Mouse (Mus musculus): ENCODE data around the gene Mapk14.
"Not testable (repeated sequence)": the region's sequence is repeated elsewhere in the genome, so short reads cannot be mapped to it uniquely, and the experiment has no call there.

The Mapk14 gene

DNA sequence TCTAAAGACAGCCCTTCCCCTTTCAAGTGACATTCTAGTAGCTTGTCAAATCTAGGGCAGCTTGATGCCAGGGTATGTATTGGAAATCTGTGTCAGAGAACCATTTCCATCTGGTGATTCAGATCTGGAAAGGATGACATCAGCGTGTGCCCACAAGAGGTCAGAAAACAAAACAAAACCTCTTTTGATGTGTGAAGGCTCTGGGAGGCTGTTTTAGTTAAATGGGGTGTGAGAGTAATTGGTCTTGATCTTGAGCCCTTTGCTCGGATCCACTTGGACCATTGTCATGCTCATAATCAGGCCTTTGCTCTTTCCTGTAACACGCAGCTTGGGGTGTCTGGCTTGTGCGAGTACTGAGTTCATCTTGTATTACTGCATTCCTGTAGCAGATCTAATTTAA lies 7.1 kb downstream of the Mapk14 start:
- DNase-seq (ENCODE audit: extremely low read depth, low read depth): no peak

DNA sequence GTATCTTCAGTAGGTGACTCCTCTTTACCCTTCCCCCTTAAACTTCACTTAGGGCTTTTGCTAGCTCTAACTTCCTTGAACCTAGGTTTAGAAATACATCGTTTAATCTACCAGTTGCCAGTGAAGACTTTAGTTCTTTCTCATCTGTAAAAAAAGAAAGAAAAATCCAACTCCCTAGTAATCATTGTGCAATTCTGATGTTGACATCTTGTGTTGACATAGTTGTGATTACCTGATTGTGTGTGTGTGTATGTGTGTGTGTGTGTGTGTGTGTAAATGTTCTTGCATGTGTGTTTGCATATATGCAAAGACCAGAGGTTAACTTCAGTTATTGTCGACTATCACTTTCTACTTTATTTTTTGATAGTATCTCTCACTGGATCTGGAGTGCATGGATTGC lies 7.5 kb downstream of the Mapk14 start:
- DNase-seq (ENCODE audit: extremely low read depth, low read depth): no peak

DNA sequence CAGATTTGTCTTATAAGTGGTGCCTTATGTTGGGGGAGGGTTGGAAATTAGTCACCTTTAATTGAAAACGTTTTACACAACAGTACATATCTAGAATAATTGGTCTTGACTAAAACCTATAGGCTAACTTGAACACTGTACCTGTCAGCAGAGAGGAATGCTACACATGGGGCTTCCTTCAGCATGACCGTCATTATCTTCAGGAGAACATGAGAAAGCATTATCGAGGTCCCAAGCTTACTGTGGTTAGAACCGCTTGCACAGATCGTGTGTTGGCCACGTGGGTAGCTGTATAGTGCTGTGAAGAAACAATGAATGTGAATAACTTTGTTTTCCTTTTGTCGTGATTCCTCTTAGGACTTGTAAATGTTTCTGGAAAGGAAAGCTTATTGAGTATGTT lies 8.7 kb downstream of the Mapk14 start:
- DNase-seq (ENCODE audit: extremely low read depth, low read depth): peak; percentile 52

DNA sequence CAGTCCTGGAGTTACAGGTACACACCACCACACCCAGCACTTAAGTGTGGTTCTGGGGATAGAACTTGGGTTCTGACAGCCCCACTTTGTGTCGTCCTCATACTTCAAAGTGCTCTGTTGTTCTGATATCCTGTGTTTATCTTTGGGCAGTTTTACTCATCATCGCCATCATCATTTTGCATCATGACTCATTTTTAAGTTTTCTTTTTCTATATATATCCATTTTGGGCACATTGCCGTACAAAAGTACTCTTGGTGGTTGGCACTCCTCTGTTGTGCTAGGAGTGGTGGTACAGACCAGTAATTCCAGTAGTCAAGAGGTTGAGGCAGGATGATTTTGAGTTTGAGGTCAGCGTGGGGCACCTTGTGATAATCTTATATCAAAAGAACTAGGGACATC lies 10.0 kb downstream of the Mapk14 start:
- no peak for DNase-seq (ENCODE audit: extremely low read depth, low read depth)

DNA sequence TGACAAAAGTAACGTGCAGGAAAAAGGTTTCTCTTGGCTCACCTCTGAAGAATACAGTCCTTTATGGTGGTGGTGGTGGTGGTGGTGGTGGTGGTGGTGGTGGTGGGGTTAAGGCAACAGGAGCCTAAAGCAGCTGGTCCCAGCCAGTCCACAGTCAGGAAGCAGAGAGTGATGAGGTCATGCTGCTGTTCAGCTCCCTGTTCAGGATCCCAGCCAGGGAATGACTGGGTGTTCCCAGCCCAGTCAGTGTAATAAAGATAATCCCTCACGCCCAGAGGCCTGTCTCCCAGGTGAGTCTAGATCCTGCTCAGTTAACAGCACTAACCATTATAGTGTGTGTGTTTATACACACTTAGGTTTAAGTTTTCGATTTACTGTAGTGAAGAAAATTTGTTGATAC lies 10.6 kb downstream of the Mapk14 start:
- no peak for DNase-seq (ENCODE audit: extremely low read depth, low read depth)

DNA sequence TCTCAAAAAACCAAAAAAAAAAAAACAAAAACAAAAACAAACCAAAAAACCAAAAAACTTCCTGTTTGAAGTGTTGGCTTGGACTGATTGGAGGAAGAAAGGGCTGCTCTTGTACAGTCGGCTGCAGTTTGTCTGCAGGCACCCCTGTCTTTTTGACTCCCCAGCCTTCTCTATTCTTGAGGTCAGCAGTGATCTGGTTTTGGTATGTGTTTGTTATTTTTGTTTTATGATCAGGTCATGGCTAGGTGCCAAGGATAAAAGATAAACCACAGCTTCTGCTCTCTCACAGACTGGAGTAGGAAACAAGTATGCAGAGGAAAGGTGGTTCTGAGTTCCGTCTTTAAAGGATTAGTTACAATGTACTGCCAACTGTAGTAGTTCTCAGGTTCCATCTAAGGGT lies 11.5 kb downstream of the Mapk14 start:
- no peak for DNase-seq (ENCODE audit: extremely low read depth, low read depth)

DNA sequence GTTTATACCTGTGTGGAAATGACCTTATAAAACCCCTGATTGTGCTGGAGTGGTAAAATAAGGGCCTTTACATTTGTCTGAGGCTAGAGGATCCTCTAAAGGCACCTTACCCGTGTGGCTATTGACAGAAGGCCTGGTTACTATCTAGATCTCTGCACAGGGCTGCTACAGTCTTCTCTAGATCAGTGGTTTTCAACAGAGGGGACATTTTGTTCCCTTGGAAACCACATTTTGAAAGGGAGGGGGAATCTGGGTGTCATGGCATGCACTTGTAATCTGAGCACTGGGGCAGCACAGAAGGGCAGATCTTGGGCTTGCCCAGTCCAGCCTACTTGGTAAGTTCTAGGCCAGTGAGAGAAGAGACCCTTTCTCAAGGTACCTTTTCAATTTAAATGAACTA lies 15.6 kb downstream of the Mapk14 start:
- DNase-seq (ENCODE audit: extremely low read depth, low read depth): no peak

DNA sequence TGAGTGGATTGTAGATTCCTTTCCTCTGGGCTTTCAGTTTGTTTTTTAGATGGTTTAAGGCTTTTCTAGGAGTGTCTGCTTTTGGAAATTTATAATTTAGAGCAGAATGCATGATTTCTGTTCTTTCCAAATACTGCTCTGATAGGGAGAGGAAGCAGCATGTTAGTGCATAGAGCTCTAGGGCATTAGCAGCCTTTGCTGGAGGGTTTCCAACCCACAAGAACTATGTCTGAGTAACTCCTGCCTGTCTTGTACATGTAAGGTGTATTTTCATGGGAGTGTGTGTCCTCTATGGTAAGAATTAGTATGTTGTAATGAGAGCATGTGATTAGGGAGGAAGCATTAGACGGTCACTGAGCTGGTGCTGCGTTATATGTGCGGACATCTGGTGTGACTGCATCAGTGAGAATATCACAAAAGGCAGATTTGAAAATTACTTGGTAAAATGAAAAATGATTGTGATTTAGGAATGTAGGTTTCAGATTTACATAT lies 16.1 kb downstream of the Mapk14 start:
- no peak for DNase-seq (ENCODE audit: extremely low read depth, low read depth)

DNA sequence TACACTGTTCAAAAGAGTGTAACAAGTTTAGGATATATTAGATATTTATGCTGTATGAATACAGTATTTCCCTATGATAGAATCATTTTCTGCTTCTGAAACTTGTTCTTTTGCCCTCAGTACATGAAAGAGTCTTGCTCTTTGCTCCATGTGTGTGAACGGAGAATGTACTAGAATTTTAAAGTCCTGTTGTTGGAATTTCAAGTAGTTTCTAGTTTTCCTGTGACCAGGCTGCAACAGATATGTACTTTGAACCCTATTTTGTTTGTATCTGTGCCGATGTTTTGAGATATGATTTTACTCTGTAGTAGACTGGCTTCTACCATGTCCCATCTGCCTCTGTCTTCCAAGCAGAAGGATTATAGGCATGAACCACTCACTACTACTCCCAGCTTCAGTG lies 16.7 kb downstream of the Mapk14 start:
- no peak for DNase-seq (ENCODE audit: extremely low read depth, low read depth)

DNA sequence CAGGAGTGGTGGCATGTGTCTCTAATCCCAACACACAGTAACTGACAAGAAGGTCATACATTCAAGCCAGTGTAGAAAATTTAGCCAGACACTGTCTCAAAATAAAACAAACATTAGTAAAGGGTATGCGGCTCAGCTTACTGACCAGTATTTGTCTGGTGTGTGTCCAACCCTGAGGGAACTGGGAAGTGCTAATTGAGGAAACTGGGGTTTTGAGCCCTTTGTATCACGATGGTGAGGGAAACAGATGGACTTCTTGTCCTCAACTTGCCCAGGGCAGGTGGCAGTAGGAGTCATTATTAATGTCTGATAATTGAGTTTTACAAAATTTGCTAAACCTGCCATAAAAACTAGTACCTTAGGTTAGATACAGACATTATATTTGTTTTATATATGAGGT lies 17.9 kb downstream of the Mapk14 start:
- DNase-seq (ENCODE audit: extremely low read depth, low read depth): no peak

DNA sequence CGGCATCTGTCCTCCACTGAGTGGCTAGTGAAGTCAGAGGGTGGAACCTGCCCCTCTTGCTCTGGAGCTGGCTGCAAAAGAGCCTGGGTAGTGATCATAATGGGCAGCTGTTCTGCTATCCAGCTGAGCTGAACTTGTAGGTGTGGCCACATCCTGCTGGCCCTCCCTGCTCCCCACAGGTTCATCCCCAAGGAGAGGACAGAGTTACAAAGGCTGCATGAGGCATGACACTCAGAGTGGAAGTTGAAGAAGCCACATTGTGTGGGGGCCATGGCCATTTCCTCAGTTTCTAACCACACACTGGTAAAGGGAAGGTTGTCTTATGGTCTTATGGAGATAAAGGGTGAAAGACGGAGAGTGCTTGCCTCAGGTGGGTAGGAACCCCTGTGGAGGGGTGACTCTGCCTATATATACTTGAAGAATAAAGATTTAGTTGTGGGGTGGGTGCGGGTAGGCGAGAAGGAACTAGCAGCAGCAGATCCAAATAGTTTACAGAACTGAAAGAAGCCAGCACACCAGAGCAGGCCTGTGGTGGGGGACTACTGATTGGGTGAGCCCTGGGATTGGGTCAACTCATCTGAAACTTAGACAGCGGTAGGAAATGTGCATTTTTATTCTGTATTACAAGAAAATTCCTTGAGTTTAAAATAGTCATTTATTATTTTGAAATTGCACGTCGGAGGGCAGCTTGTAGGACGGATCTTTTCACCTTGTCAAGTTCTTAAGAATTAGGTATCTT lies 18.6 kb downstream of the Mapk14 start:
- no peak for DNase-seq (ENCODE audit: extremely low read depth, low read depth)

DNA sequence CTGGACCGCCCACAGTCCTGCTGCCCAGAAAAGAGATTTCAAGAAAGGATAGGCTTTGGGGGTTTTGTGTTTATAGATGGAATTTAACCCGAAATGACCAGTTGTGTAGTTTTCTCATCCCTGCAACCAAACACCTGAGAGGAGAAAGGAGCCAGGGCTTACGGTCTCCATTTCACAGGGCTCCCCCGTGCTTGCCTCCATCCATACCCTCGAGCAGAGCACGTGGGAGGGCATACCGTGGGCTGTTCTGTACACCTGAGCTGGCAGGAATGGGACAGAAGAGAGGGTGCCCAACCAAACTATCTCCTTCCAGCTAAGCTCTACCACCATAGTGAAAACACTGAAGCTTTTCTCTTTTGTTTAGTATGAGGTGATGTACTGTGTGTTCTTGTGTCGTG lies 19.2 kb downstream of the Mapk14 start:
- no peak for DNase-seq (ENCODE audit: extremely low read depth, low read depth)

DNA sequence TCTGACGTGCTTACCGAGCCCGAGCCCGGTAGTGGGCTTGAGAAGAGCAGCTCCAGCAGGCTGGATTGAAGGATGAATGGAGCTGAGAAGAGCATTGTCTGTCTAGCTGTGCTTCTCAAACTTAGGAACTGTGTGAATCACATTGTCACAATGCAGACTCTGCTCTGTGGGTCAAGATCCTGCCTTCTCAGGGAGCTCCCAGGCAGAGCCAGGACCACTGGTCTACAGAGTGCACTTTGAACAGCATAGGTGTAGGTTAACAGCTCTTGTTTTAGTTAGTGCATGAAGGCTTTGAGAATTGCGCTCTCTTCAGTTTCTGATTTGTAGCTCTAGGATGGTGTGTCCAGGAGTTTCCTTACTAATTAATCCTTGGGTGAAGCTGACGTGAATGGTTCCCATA lies 20.1 kb downstream of the Mapk14 start:
- no peak for DNase-seq (ENCODE audit: extremely low read depth, low read depth)

DNA sequence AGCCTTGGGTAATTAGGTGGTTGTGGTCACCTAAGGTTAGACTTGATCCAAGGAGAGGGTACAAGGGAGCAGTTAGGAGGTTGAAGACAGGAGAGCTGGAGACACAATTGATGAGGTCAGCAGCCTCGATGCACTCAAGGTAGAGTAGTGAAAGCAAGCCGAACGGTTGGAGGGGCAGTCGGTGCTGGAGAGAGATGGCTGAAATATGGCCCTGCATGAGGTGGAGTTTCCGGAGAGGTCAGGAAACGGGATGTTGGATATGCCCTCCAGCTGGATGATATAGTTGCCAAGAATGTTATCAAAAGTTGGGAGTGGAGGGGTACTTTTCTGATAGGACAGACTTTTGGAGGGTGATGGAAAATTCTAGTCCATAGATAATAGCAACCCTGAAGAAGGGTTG lies 21.2 kb downstream of the Mapk14 start:
- no peak for DNase-seq (ENCODE audit: extremely low read depth, low read depth)

DNA sequence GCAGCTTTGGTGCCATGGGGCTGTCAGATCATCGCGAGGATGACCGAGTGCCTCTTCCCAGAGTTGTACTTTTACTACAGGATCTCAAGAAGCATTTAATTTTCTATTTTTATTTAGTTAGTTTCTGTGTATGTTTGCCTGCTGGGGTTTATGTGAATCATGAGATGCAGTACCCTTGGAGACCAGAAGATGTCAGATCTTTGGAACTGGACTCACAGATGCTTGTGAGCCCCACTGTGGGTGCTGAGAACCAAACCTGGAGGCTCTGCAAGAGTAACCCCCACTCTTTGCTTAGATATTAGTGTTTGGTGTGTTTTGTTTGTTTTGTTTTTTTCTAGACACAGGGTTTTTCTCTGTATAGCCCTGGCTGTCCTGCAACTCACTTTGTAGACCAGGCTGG lies 22.9 kb downstream of the Mapk14 start:
- DNase-seq (ENCODE audit: extremely low read depth, low read depth): no peak

DNA sequence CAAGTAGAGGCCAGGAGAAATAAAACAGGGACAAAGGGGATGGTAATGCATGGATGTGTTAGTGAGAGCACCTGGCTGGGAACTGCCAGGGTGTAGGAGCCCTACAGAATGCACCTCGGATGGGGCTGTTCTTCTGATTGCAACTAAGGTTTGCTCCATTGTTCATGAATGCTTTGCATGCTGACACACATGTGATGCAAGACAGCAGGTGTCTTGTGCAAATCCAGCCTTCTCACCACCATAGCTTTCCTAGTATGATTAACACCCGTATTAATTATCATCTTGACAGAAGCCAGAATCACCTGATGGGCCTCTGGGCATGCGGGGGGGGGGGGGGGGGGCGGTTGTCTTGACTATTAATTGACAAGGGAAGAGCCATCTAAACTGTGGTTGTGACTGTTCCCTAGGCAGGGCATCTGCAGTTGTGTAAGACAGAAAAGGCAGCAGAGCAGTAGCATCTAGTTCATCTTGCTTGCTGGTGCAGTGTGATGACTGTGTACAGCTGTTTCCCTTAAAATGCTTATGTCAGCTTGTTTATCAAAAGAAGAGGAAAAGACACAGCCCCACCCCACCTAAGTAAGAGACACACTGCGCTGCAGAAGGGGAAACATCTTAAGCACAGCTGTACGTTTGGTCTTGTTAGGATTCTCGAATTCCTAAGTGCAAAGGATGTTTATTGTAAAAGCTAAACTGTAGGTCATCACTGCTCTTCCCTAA lies 24.9 kb downstream of the Mapk14 start:
- no peak for DNase-seq (ENCODE audit: extremely low read depth, low read depth)

DNA sequence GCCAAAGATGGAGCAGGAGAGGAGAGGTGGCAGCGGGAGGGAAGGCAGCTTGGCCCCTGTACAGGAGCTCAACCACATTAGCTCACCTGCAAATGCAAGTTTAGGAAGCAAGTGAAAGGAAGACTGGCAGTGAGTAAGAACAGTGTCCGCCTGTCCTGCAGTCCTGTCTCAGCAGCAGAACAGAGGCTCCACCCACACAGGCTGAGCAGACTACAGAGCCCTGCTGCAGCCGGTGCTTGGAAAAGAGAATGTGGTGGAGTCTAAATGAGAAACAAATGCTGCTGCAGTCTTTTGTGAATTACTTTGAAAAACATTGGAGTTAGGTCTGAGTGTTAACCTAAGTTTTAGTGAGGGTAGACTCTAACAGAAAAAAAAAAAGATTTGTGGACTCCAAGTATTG lies 26.4 kb downstream of the Mapk14 start:
- no peak for DNase-seq (ENCODE audit: extremely low read depth, low read depth)

DNA sequence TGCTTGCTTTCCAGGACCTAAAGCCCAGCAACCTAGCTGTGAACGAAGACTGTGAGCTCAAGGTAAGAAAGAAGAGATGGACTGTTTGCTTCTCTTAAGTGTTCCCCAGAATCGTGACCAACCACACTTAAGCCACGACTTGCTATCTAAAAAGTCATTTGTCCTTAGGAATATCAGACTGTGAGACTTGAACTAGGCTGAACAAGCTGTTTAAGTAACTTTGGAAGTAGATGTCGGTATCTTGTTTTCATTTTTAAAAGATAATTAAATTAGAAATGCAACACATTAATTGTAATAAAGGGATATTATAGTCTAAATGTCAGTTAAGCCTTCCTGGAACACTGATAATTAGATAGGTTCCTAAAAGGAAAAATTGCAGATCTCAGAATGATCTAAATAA lies 34.7 kb downstream of the Mapk14 start, which contains the start of gene AC170998.1:
Gene AC170998.1, plus strand, starts transcription at position 301 of the 400 bp plus-strand sequence.
- no peak for DNase-seq (ENCODE audit: extremely low read depth, low read depth)

DNA sequence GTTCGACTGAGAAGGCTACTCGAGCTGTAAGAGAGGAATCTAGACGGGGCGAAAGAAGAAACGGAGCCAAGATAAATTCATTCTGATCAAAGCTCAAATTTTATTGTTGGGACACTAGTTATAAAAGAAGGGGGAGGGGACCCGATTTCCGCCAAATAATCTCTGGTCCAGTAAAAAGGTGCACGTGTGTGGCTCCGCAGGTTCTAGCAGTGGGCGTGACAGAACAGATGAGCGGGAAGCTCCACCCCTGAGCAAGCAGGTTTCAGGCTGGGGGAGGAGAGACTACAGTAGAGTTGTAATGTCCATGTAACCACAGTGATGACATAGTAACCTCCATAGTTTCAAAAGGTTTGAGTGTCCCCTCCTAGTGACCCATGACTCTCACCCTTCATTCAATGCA lies 36.4 kb downstream of the Mapk14 start:
- not testable (repeated sequence) for DNase-seq (ENCODE audit: extremely low read depth, low read depth)

DNA sequence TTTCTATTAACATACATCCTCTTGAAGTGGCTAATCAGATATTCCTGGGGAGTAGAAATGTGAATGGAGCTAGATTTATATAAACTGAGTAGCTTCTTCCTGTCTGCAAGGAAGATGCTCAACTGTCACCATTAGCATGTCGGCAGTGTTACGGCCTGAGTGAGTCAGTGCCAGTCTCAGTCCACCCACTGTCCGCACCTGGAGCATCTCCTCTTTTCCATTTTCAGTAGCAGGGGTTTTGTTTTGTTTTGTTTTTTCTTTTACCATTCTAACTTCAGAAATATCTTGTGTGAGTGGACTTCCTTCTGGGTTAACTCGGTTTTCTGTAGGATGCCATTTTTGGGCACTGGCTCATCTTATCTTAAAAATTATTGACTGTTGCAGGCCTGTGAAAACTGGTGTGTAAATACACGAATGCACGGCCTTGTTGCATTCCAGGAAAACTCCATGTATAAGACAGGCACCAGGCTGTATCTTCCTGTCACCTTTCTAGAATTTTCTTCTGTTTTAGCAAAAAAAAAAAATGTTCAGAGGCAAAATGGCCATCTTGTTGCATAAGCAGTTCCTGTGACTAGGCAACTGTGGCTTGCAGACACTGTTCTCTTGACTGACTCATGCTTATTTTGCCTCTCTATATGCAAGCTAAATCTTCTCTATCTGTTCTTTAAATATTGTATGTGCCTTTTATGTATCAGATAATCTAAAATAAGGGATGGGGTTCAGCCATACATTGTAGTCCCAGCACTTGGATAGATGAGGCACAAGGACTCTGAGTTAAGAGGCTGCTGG lies 44.4 kb downstream of the Mapk14 start:
- no peak for DNase-seq (ENCODE audit: extremely low read depth, low read depth)

DNA sequence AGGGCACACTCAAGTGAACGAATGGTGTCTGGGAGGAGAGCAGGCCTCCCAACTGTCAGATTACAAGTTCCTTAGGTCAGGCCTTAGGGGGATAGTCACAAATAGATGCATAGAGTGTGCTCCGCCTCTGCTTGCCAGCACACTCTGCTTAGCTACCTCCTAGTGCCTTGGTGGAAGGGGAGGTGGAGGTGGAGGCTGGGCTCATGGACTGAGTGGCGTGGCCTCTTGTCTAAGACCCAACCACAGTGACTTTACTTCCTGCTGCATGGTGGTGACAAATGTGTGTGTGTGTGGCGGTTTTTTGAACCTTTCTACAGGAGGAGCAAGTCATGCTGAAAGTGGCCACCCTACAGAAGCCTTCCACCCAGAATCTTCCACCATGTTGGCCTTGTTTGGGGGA lies 45.4 kb downstream of the Mapk14 start:
- no peak for DNase-seq (ENCODE audit: extremely low read depth, low read depth)

DNA sequence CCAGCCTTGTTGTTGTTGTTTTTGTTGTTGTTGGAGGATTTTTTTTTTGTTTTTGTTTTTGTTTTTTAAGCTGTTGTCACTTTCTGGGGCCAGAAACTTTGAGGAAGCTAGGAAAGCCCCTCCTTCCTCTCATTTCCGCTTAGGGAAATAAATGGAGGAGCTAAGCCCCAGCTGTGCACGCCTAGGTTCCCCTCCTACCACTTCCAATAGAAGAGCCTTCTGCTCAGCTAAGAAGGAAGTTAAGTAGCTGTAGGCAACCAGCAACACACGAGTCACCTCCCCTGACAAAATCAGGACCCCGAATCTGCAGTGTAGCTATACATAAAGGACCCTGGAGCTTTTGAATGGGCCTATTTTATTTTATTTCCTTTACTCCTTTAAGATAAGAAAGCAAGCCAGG lies 46.8 kb downstream of the Mapk14 start:
- DNase-seq (ENCODE audit: extremely low read depth, low read depth): no peak

Measured in MEL-GATA-1-ER (cell line).